Mouse (Mus musculus): ENCODE results near the gene Sqor.

GRCm38 (mm10) chr2:122821246-122821645 is 56.2 kb downstream of the Sqor start:
- no peak for TF ChIP-seq CTCF (IDR thresholded peaks at IDR 0.05)
- TF ChIP-seq POLR2A (IDR thresholded peaks at IDR 0.05; ENCODE audit: insufficient read depth, low read depth, low read length): no peak
